Mouse (Mus musculus): ENCODE measurements around the gene Rab25.

Gene Rab25

GRCm38 (mm10) chr3:88567892-88568291, 19.8 kb upstream of the Rab25 start:
- in situ Hi-C loops (cut with MboI; ENCODE audit: low sequenced_read_pairs): no loop called here

- in situ Hi-C loops (cut with MboI; ENCODE audit: low sequenced_read_pairs): no loop called here
Observed at GRCm38 (mm10) chr3:88566536-88567061, 18.5 kb upstream of the Rab25 start.

GRCm38 (mm10) chr3:88566116-88566515, 18.0 kb upstream of the Rab25 start:
- in situ Hi-C loops (cut with MboI; ENCODE audit: low sequenced_read_pairs): no loop called here

- in situ Hi-C loops (cut with MboI; ENCODE audit: low sequenced_read_pairs): no loop called here
Observed at GRCm38 (mm10) chr3:88563966-88564365, 15.9 kb upstream of the Rab25 start.

- in situ Hi-C loops (cut with MboI; ENCODE audit: low sequenced_read_pairs): no loop called here
Observed at GRCm38 (mm10) chr3:88563442-88563841, 15.3 kb upstream of the Rab25 start.

GRCm38 (mm10) chr3:88561989-88562388, 13.9 kb upstream of the Rab25 start:
- in situ Hi-C loops (cut with MboI; ENCODE audit: low sequenced_read_pairs): no loop called here

GRCm38 (mm10) chr3:88559596-88559995, 11.5 kb upstream of the Rab25 start:
- in situ Hi-C loops (cut with MboI; ENCODE audit: low sequenced_read_pairs): no loop called here

- in situ Hi-C loops (cut with MboI; ENCODE audit: low sequenced_read_pairs): no loop called here
Observed at GRCm38 (mm10) chr3:88556616-88557015, 8.5 kb upstream of the Rab25 start.

- in situ Hi-C loops (cut with MboI; ENCODE audit: low sequenced_read_pairs): no loop called here
Observed at GRCm38 (mm10) chr3:88555731-88556130, 7.6 kb upstream of the Rab25 start.

GRCm38 (mm10) chr3:88555069-88555605, 7.0 kb upstream of the Rab25 start:
- in situ Hi-C loops (cut with MboI; ENCODE audit: low sequenced_read_pairs): no loop called here

- in situ Hi-C loops (cut with MboI; ENCODE audit: low sequenced_read_pairs): no loop called here
Observed at GRCm38 (mm10) chr3:88553880-88554586, 5.9 kb upstream of the Rab25 start.

GRCm38 (mm10) chr3:88553525-88553879, 5.4 kb upstream of the Rab25 start, which contains the start of gene Ubqln4:
Ubqln4 (plus strand) TSS chr3:88553758.
- in situ Hi-C loops (cut with MboI; ENCODE audit: low sequenced_read_pairs): no loop called here

- in situ Hi-C loops (cut with MboI; ENCODE audit: low sequenced_read_pairs): no loop called here
Observed at GRCm38 (mm10) chr3:88552676-88553524, 4.8 kb upstream of the Rab25 start, which contains the start of gene Lamtor2. Lamtor2 (minus strand) TSS chr3:88553074.

- in situ Hi-C loops (cut with MboI; ENCODE audit: low sequenced_read_pairs): no loop called here
Observed at GRCm38 (mm10) chr3:88552082-88552645, 4.1 kb upstream of the Rab25 start.

- in situ Hi-C loops (cut with MboI; ENCODE audit: low sequenced_read_pairs): no loop called here
Observed at GRCm38 (mm10) chr3:88551586-88551985, 3.5 kb upstream of the Rab25 start.

- in situ Hi-C loops (cut with MboI; ENCODE audit: low sequenced_read_pairs): no loop called here
Observed at GRCm38 (mm10) chr3:88546674-88547418, 1.3 kb downstream of the Rab25 start.

- in situ Hi-C loops (cut with MboI; ENCODE audit: low sequenced_read_pairs): no loop called here
Observed at GRCm38 (mm10) chr3:88544955-88545591, 3.0 kb downstream of the Rab25 start.

- in situ Hi-C loops (cut with MboI; ENCODE audit: low sequenced_read_pairs): no loop called here
Observed at GRCm38 (mm10) chr3:88544514-88544913, 3.6 kb downstream of the Rab25 start.

GRCm38 (mm10) chr3:88543651-88544410, 4.3 kb downstream of the Rab25 start:
- in situ Hi-C loops (cut with MboI; ENCODE audit: low sequenced_read_pairs): no loop called here
